8 mouse cellular contexts compared by ENCODE assay signal in genomic region chr9:121857474-121858152, GRCm38 (mm10). TPM values are rescaled to one million over a fixed set of nuclear protein-coding genes. Genes with fewer than 3 reads are reported as not detected.
DNase-seq lines count a peak whose midpoint lies in the region; ATAC-seq and TF ChIP-seq lines count a peak whose summit lies in the region.

No protein-coding gene starts in this region.

- peak overlapping the region; percentile 95 for H3K4me2 ChIP-seq in forebrain, embryonic 15.5 days (replicated peaks)
- peak overlapping the region; percentile 89 for H3K4me2 ChIP-seq in lung, embryonic 14.5 days

- intact Hi-C loops in heart, postnatal 25 days (cut with DNase I): no loop called here

- no peaks in the 10 kb centered on the region for H3K27me3 ChIP-seq in forebrain, embryonic 15.5 days
- no peaks in the 10 kb centered on the region for H3K27me3 ChIP-seq in lung, embryonic 14.5 days (ENCODE audit: insufficient read depth, low read length)
- no peaks in the 10 kb centered on the region for H3K27me3 ChIP-seq in thymus, adult 2 months (ENCODE audit: control insufficient read depth, insufficient read depth, low read length)

- H3K9me3 ChIP-seq in ES-E14 (ENCODE audit: control insufficient read depth, insufficient read depth, low read depth, low read length): no peaks in the 10 kb centered on the region
- no peaks in the 10 kb centered on the region for H3K9me3 ChIP-seq in forebrain, embryonic 15.5 days
- no peaks in the 10 kb centered on the region for H3K9me3 ChIP-seq in lung, embryonic 14.5 days (ENCODE audit: low read depth, low read length)

- no peaks in the 10 kb centered on the region for H3K36me3 ChIP-seq in ES-E14 (ENCODE audit: control insufficient read depth, insufficient read depth, low read length, poor library complexity, severe bottlenecking)
- H3K36me3 ChIP-seq in forebrain, embryonic 15.5 days: no peaks in the 10 kb centered on the region
- 0 out of 2 replicates have a peak, but pooled peaks cover 3% of the 10 kb centered on the region for H3K36me3 ChIP-seq in lung, embryonic 14.5 days (ENCODE audit: insufficient read depth)
- no peaks in the 10 kb centered on the region for H3K36me3 ChIP-seq in thymus, adult 2 months (ENCODE audit: control insufficient read depth, insufficient read depth, low read length)

- WGBS in forebrain, embryonic 15.5 days: under 1% methylated on average over 69 of the region's 70 CpGs
- under 1% methylated on average over 70 of the region's 70 CpGs for WGBS in lung, embryonic 14.5 days
- under 1% methylated on average over 70 of the region's 70 CpGs for WGBS in olfactory bulb, adult 2 months
- WGBS in thymus, adult 2 months: 1% methylated on average over 70 of the region's 70 CpGs

- ATAC-seq in forebrain, embryonic 15.5 days (replicated peaks): peak; percentile 98
- peak; percentile 98 for ATAC-seq in lung, embryonic 14.5 days (ENCODE audit: insufficient read depth)

- H3K9ac ChIP-seq in ES-E14 (ENCODE audit: insufficient read depth, low read depth, low read length, poor library complexity, severe bottlenecking): peak overlapping the region; percentile 96
- peak overlapping the region; percentile 81 for H3K9ac ChIP-seq in forebrain, embryonic 15.5 days (replicated peaks)
- peak overlapping the region; percentile 86 for H3K9ac ChIP-seq in lung, embryonic 14.5 days

- H3K27ac ChIP-seq in ES-E14 (ENCODE audit: insufficient read depth, low read depth, low read length, poor library complexity, severe bottlenecking): peak overlapping the region; percentile 93
- peak overlapping the region; percentile 92 for H3K27ac ChIP-seq in forebrain, embryonic 15.5 days (replicated peaks)
- peak overlapping the region; percentile 96 for H3K27ac ChIP-seq in layer of hippocampus, adult 2 months
- H3K27ac ChIP-seq in lung, embryonic 14.5 days (ENCODE audit: low read depth): peak overlapping the region; percentile 98
- H3K27ac ChIP-seq in olfactory bulb, adult 2 months (ENCODE audit: insufficient read depth, low read depth, low read length): peak overlapping the region; percentile 74
- peak overlapping the region; percentile 32 for H3K27ac ChIP-seq in thymus, adult 2 months (ENCODE audit: control insufficient read depth, insufficient read depth, low read length)

- peaks cover 2 to 4% of the 10 kb centered on the region in 2 experiments; a peak in 2 of 4 replicates for H3K4me1 ChIP-seq in ES-E14 (ENCODE audit: control insufficient read depth in 2 of 2, insufficient read depth in 2 of 2, low read length in 2 of 2, poor library complexity in 1 of 2)
- peaks cover 8% of the 10 kb centered on the region for H3K4me1 ChIP-seq in forebrain, embryonic 15.5 days
- H3K4me1 ChIP-seq in lung, embryonic 14.5 days (ENCODE audit: insufficient read depth): 0 out of 2 replicates have a peak, but pooled peaks cover 5% of the 10 kb centered on the region
- no peaks in the 10 kb centered on the region for H3K4me1 ChIP-seq in olfactory bulb, adult 2 months (ENCODE audit: control insufficient read depth, insufficient read depth, low read length)
- peaks cover 3% of the 10 kb centered on the region for H3K4me1 ChIP-seq in thymus, adult 2 months (replicated peaks; ENCODE audit: control insufficient read depth, insufficient read depth, low read length)

- peak; percentile 65; the same call in 1 of the 2 replicates for TF ChIP-seq POLR2A in olfactory bulb, adult 2 months (IDR thresholded peaks at IDR 0.05; ENCODE audit: insufficient read depth, low read depth, low read length)
- peak; percentile 82; the same call in 1 of the 2 replicates for TF ChIP-seq POLR2A in thymus, adult 2 months (IDR thresholded peaks at IDR 0.05; ENCODE audit: control insufficient read depth, extremely low read depth, insufficient read depth, low read length, poor library complexity)

- H3K4me3 ChIP-seq in ES-E14 (ENCODE audit: insufficient read depth in 1 of 2, low read depth in 1 of 2, low read length in 2 of 2, poor library complexity in 1 of 2, severe bottlenecking in 1 of 2): peak overlapping the region; percentile 77 to 92
- peak overlapping the region; percentile 84 for H3K4me3 ChIP-seq in forebrain, embryonic 15.5 days
- peak overlapping the region; percentile 78 for H3K4me3 ChIP-seq in layer of hippocampus, adult 2 months
- H3K4me3 ChIP-seq in lung, embryonic 14.5 days (ENCODE audit: low read depth, low read length): peak overlapping the region; percentile 81
- peak overlapping the region; percentile 66 for H3K4me3 ChIP-seq in olfactory bulb, adult 2 months (ENCODE audit: insufficient read depth, low read depth, low read length)
- H3K4me3 ChIP-seq in thymus, adult 2 months (ENCODE audit: control insufficient read depth, insufficient read depth, low read length): peak overlapping the region; percentile 58

- peak; percentile 91 for DNase-seq in ES-E14 (ENCODE audit: low read depth, low spot score)
- peak; percentile 97 for DNase-seq in cerebellum, adult 11-12 months
- DNase-seq in heart, postnatal 25 days (ENCODE audit: low spot score): peak; percentile 98
- DNase-seq in layer of hippocampus, adult 2 months (ENCODE audit: low spot score in 2 of 2): peak; percentile 97
- peak; percentile 99 for DNase-seq in lung, embryonic 14.5 days
- DNase-seq in thymus, adult 2 months: peak; percentile 98

- in situ Hi-C loops in ES-E14 (cut with MboI; ENCODE audit: low sequenced_read_pairs in 2 of 2, unreplicated experiment in 2 of 2): no loop called here

- peak; percentile 52 for TF ChIP-seq CTCF in layer of hippocampus, adult 2 months (conservative IDR thresholded peaks at IDR 0.05)
- peak; percentile 28 for TF ChIP-seq CTCF in lung, embryonic 14.5 days (IDR thresholded peaks at IDR 0.05; ENCODE audit: low read depth)
- 0 out of 2 replicates have a peak, but pooled peaks have one; percentile 30 for TF ChIP-seq CTCF in olfactory bulb, adult 2 months (IDR thresholded peaks at IDR 0.05; ENCODE audit: insufficient read depth, low read depth, low read length)
- TF ChIP-seq CTCF in thymus, adult 2 months (IDR thresholded peaks at IDR 0.05; ENCODE audit: borderline replicate concordance, control insufficient read depth, extremely low read depth, insufficient read depth, low read length, poor library complexity): peak; percentile 89; the same call in 1 of the 2 replicates

TF ChIP-seq in ES-E14, 5 proteins besides CTCF, POLR2A, EP300 and RAD21:
- no peak for TF ChIP-seq CHD2 (IDR thresholded peaks at IDR 0.05; ENCODE audit: low read depth, low read length)
- TF ChIP-seq HCFC1 (IDR thresholded peaks at IDR 0.05; ENCODE audit: borderline replicate concordance, insufficient read depth, low read length): no peak
- no peak for TF ChIP-seq MAFK (IDR thresholded peaks at IDR 0.05; ENCODE audit: insufficient read depth, low read depth, low read length)
- TF ChIP-seq ZNF384 (IDR thresholded peaks at IDR 0.05; ENCODE audit: low read depth, low read length): no peak
- no peak for TF ChIP-seq ZC3H11A (IDR thresholded peaks at IDR 0.05; ENCODE audit: borderline replicate concordance, low read depth, low read length)

RNA-seq across cellular contexts. Expression of gene Higd1a, which starts 0.5 kb away (rescaled TPM):
- total RNA-seq in ES-E14 (2012; rRNA removed): 63.5 and 81.2 TPM in 2 replicates
- 124 and 129 TPM in 2 replicates for polyA plus RNA-seq in forebrain, embryonic 15.5 days (2015; fragmentation: Nextera tagmentation; extraction: Ambion mirVana)
- 100 to 1,000 TPM; 208 to 239 TPM for total RNA-seq in heart, postnatal 25 days (2021)
- total RNA-seq in layer of hippocampus, adult 2 months (2021): 10 to 100 TPM; 84.4 to 88.4 TPM
- polyA plus RNA-seq in lung, embryonic 14.5 days (2014; fragmentation: Nextera tagmentation; extraction: Ambion mirVana): 163 and 169 TPM in 2 replicates
- polyA plus RNA-seq in olfactory bulb, adult 2 months (2012; ENCODE audit: insufficient read depth, insufficient read length, low replicate concordance, missing spikeins): not detected in 2 replicates
- 9.1 and 17.6 TPM in 2 replicates for polyA plus RNA-seq in thymus, adult 2 months (2012; rRNA removed)

RNA-seq across cellular contexts. Expression of gene Ccdc13, which starts 18.4 kb away (rescaled TPM):
- total RNA-seq in ES-E14 (2012; rRNA removed): 0.58 and 1.5 TPM in 2 replicates
- 1.9 and 3.0 TPM in 2 replicates for polyA plus RNA-seq in forebrain, embryonic 15.5 days (2015; fragmentation: Nextera tagmentation; extraction: Ambion mirVana)
- not detected for total RNA-seq in heart, postnatal 25 days (2021)
- total RNA-seq in layer of hippocampus, adult 2 months (2021): 10 to 100 TPM in 1 of 2 experiments, 1 to 10 TPM in 1; 7.8 to 10.0 TPM
- 0.39 and 0.78 TPM in 2 replicates for polyA plus RNA-seq in lung, embryonic 14.5 days (2014; fragmentation: Nextera tagmentation; extraction: Ambion mirVana)
- polyA plus RNA-seq in olfactory bulb, adult 2 months (2012; ENCODE audit: insufficient read depth, insufficient read length, low replicate concordance, missing spikeins): not detected in 2 replicates
- 0.18 and 0.34 TPM in 2 replicates for polyA plus RNA-seq in thymus, adult 2 months (2012; rRNA removed)

RNA-seq across cellular contexts. Expression of gene Ackr2, which starts 40.5 kb away (rescaled TPM):
- 0.22 and 0.26 TPM in 2 replicates for total RNA-seq in ES-E14 (2012; rRNA removed)
- 1.9 and 2.7 TPM in 2 replicates for polyA plus RNA-seq in forebrain, embryonic 15.5 days (2015; fragmentation: Nextera tagmentation; extraction: Ambion mirVana)
- total RNA-seq in heart, postnatal 25 days (2021): 1 to 10 TPM; 2.5 to 3.7 TPM
- total RNA-seq in layer of hippocampus, adult 2 months (2021): 1 to 10 TPM; 1.7 to 2.3 TPM
- polyA plus RNA-seq in lung, embryonic 14.5 days (2014; fragmentation: Nextera tagmentation; extraction: Ambion mirVana): 0.88 TPM in 2 replicates
- polyA plus RNA-seq in olfactory bulb, adult 2 months (2012; ENCODE audit: insufficient read depth, insufficient read length, low replicate concordance, missing spikeins): not detected in 2 replicates
- 0.99 and 1.0 TPM in 2 replicates for polyA plus RNA-seq in thymus, adult 2 months (2012; rRNA removed)

RNA-seq across cellular contexts. Expression of gene Cyp8b1, which starts 58.5 kb away (rescaled TPM):
- not detected in 2 replicates for total RNA-seq in ES-E14 (2012; rRNA removed)
- 0.15 TPM in 1 of 2 replicates, not detected in the other for polyA plus RNA-seq in forebrain, embryonic 15.5 days (2015; fragmentation: Nextera tagmentation; extraction: Ambion mirVana)
- total RNA-seq in heart, postnatal 25 days (2021): not detected
- not detected for total RNA-seq in layer of hippocampus, adult 2 months (2021)
- polyA plus RNA-seq in lung, embryonic 14.5 days (2014; fragmentation: Nextera tagmentation; extraction: Ambion mirVana): not detected in 2 replicates
- not detected in 2 replicates for polyA plus RNA-seq in olfactory bulb, adult 2 months (2012; ENCODE audit: insufficient read depth, insufficient read length, low replicate concordance, missing spikeins)
- polyA plus RNA-seq in thymus, adult 2 months (2012; rRNA removed): 0.74 and 1.6 TPM in 2 replicates

Comparison
In these comparisons a context has a peak if more than half of its experiments do, and no peak if none do; other contexts are left out.
1. Peak in every context shown above with its lines: DNase-seq, ATAC-seq, H3K4me3 ChIP-seq and H3K27ac ChIP-seq.
2. H3K27ac ChIP-seq: peak in every context shown above with its lines; median percentile 98 in lung, embryonic 14.5 days; 96 in layer of hippocampus, adult 2 months; 93 in ES-E14; 92 in forebrain, embryonic 15.5 days; 74 in olfactory bulb, adult 2 months; 32 in thymus, adult 2 months.
3. CTCF ChIP-seq: peak in every context shown above with its lines; median percentile 89 in thymus, adult 2 months; 52 in layer of hippocampus, adult 2 months; 30 in olfactory bulb, adult 2 months; 28 in lung, embryonic 14.5 days.